Mouse (Mus musculus) limb, embryonic 12.5 days (tissue): ENCODE measurements around the gene Ikzf3. TPM values are rescaled to one million over a fixed set of nuclear protein-coding genes. Genes with fewer than 3 reads are reported as not detected.
A peak's percentile ranks its signal among the peaks of the same experiment; 100 is the strongest.

Source experiments
- ATAC-seq: fragments of 200-750 bp; cut with Nextera tagmentation; 2 replicates; pipeline ENCODE4 v1.8.0; 2017; ENCODE audit warnings: low read depth, moderate TSS enrichment; ENCODE audit not compliant: insufficient number of reproducible peaks, insufficient read depth, low FRiP score, low TSS enrichment
- H3K27ac ChIP-seq: fragments of 300-500 bp; sonication (generic); 2 replicates; pipeline ENCODE4 v1.5.1; 2016; ENCODE audit warnings: mild to moderate bottlenecking, moderate library complexity
- H3K27me3 ChIP-seq: fragments of 300-500 bp; sonication (generic); 2 replicates; pipeline ENCODE4 v1.6.1; 2016; ENCODE audit warnings: mild to moderate bottlenecking, moderate library complexity
- H3K36me3 ChIP-seq: fragments of 300-500 bp; sonication (generic); 2 replicates; pipeline ENCODE4 v1.6.1; 2016; ENCODE audit warnings: mild to moderate bottlenecking, moderate library complexity
- H3K4me1 ChIP-seq: fragments of 300-500 bp; sonication (generic); replicated peaks from 2 replicates; pipeline ENCODE4 v1.6.1; 2016
- H3K4me2 ChIP-seq: fragments of 300-500 bp; sonication (generic); 2 replicates; pipeline ENCODE4 v1.6.1; 2016; ENCODE audit warnings: mild to moderate bottlenecking, moderate library complexity
- H3K4me3 ChIP-seq: fragments of 300-500 bp; sonication (generic); replicated peaks from 2 replicates; pipeline ENCODE4 v1.5.1; 2016; ENCODE audit warnings: mild to moderate bottlenecking
- H3K9ac ChIP-seq: fragments of 300-500 bp; sonication (generic); replicated peaks from 2 replicates; pipeline ENCODE4 v1.6.1; 2016; ENCODE audit warnings: mild to moderate bottlenecking, moderate library complexity
- H3K9me3 ChIP-seq: fragments of 300-500 bp; sonication (generic); 2 replicates; pipeline ENCODE4 v1.6.1; 2016; ENCODE audit warnings: mild to moderate bottlenecking, moderate library complexity
- WGBS: fragments of 180-500 bp; shearing (Covaris S2); methylation state at CpG from one replicate; pipeline ENCODE4 v1.1.7; 2016; 5-methylcytosine and 5-hydroxymethylcytosine counted together
- polyA plus RNA-seq: library from polyadenylated mRNA; unstranded; fragments of >200 nt; fragmentation: Nextera tagmentation; extraction: Ambion mirVana; gene quantifications from 2 replicates; pipeline ENCODE4 v1.2.1, GENCODE M21; 2016

The Ikzf3 gene
- polyA plus RNA-seq, 1 experiment from 2014 or later: 0.54 TPM

DNA sequence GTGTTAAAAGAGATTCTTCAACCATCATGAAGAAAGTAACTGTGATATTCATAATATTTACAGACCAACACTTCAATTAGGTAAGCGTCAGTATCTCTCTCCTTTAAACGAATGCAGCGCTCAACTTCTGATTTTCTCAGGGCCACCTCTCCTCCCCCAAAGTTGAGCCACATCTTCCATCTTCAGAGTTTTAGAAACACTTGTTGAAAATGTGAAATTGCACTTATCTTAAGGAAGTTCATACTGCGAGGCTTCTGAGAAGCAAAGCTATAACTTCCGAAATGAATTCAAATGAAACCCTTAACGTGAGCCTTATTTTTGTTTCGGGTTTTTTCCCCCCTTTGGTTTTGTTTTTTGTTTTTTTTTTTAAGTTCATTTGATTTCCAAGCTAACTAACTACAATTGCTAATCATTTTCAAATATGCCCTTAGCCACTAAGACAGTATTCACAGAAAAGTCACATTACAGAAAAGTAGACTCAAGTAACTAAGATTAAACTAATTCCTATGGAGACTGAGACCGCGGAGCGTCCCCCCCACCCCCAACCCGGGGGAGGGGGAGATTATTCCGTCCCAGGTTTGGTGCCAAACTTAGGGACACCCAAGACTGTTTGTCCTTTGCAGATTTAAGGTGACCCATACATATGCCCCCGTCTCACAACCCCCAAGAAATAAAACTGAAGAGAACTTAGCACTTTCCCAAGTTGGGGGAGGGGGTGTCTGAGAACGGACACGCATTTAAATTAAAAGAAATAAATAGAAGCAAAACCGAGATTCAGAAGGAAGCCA is 747 bp downstream of the Ikzf3 start:
- H3K4me3 ChIP-seq: peak overlapping the region; percentile 47
- H3K9ac ChIP-seq: peak overlapping the region; percentile 57; the same call in 1 of the 2 replicates
- H3K4me1 ChIP-seq: peaks cover 8% of the 10 kb centered on the region
- H3K27ac ChIP-seq: no peak overlapping the region
- no peaks in the 10 kb centered on the region for H3K36me3 ChIP-seq
- ATAC-seq: no peak
- H3K4me2 ChIP-seq: peak overlapping the region; percentile 92
- WGBS: 2% methylated on average over 16 of the region's 16 CpGs
- no peaks in the 10 kb centered on the region; the same call in 1 of the 2 replicates for H3K9me3 ChIP-seq
- peaks cover 72% of the 10 kb centered on the region for H3K27me3 ChIP-seq

DNA sequence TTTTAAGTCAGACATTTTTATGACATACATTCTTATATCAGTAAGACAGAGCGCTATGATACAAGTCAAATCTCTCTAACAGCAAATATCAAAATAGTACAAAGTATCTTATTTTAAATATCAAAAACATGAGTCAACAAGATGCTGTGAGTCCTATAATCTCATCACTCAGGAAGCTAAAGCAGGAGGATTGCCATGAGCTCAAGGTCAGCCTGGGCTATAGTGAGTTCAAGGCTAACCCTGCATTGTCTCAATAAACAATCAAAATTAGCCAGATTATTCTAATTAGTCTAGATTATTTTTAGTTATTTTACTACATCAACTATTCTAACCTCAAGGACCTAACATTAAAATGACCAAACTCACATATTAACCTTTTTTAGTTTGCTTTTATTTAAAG is 2.4 kb downstream of the Ikzf3 start:
- no peak overlapping the region for H3K9ac ChIP-seq
- H3K4me3 ChIP-seq: no peak overlapping the region
- no peak for ATAC-seq
- no peak overlapping the region for H3K4me2 ChIP-seq
- H3K27me3 ChIP-seq: peaks cover 57% of the 10 kb centered on the region
- 84% methylated on average over 1 of the region's 1 CpGs for WGBS
- no peaks in the 10 kb centered on the region; the same call in 1 of the 2 replicates for H3K9me3 ChIP-seq
- peaks cover 8% of the 10 kb centered on the region for H3K4me1 ChIP-seq
- H3K27ac ChIP-seq: no peak overlapping the region
- H3K36me3 ChIP-seq: no peaks in the 10 kb centered on the region

DNA sequence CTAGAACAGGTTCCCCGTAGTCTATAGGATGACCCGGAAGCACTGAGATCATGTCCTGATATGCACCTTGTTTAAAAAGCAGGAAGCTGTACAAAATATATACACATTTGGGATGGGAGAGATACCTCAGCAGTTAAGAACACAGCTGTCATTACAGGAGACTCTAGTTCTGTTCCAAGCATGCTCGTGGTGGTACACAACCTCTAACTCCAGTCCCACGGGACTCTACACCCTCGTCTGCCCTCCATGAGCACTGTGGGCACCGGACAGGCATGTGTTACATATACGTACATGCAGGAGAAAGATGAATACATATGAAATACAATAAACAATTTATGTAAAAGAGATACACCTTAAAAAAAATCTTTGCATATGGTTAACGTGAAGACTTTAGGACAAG is 3.3 kb downstream of the Ikzf3 start:
- Histone ChIP-seq H3K4me1 (peaks cover 8% of the 10 kb centered on the region), H3K9ac (no peak overlapping the region), H3K27me3 (peaks cover 48% of the 10 kb centered on the region), H3K36me3 (no peaks in the 10 kb centered on the region), H3K27ac (no peak overlapping the region), H3K9me3 (no peaks in the 10 kb centered on the region; the same call in 1 of the 2 replicates), H3K4me3 (no peak overlapping the region), H3K4me2 (no peak overlapping the region)
- WGBS: 71% methylated on average over 8 of the region's 8 CpGs
- ATAC-seq: no peak

DNA sequence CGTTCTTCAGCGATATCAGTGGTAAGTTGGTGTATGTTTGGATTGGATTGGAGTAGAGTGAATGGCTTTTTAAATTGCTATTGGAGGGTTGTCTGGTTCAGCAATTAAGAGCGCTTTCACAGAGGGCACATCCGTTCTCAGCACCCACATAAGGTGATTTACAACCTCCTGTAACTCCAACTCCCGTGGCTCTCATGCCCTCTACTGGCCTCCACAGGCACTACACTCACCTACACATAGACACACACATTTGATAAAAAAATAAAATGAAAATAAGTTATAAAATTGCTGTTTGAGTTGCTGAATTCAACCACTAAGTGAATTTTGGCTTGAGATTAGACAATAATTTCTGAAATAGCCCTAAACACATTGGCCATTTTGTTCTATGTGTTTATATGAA is 5.5 kb downstream of the Ikzf3 start:
- H3K9ac ChIP-seq: no peak overlapping the region
- no peak overlapping the region for H3K27ac ChIP-seq
- no peaks in the 10 kb centered on the region for H3K36me3 ChIP-seq
- H3K4me3 ChIP-seq: no peak overlapping the region
- peaks cover 27% of the 10 kb centered on the region for H3K27me3 ChIP-seq
- no peak for ATAC-seq
- no peak overlapping the region for H3K4me2 ChIP-seq
- no peaks in the 10 kb centered on the region; the same call in 1 of the 2 replicates for H3K9me3 ChIP-seq
- H3K4me1 ChIP-seq: peaks cover 2% of the 10 kb centered on the region; the same call in 1 of the 2 replicates
- WGBS: 77% methylated on average over 5 of the region's 5 CpGs

DNA sequence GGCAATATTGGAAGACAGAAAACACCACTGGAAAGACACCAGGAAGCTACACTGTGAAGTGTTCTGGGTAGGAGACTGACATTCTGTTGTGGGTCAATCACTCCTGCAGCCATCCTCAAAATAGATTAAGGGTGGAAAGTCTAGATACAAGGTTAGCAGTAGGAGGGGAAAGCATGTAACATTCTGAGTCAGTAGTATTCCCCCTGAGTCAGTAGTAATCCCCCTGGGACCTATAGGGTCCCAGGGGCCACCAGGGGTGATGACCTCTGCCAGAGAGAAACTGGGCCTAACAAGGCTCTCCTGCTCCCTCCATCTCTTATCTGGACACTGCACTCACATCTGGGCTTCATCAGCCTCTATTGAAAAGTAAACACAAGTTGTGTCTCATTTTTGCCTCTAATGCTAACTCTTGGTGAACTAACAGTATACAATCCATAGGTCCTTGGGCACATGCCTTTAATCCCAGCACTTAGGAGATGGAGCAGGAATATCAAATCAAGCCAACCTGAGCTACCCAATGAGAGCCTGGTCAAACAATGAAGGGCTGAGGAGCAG is 8.3 kb downstream of the Ikzf3 start:
- Histone ChIP-seq H3K36me3 (no peaks in the 10 kb centered on the region), H3K9me3 (no peaks in the 10 kb centered on the region; the same call in 1 of the 2 replicates), H3K4me2 (no peak overlapping the region), H3K27ac (no peak overlapping the region), H3K27me3 (peaks cover 13% of the 10 kb centered on the region), H3K9ac (no peak overlapping the region), H3K4me3 (no peak overlapping the region), H3K4me1 (no peaks in the 10 kb centered on the region)
- ATAC-seq: no peak

DNA sequence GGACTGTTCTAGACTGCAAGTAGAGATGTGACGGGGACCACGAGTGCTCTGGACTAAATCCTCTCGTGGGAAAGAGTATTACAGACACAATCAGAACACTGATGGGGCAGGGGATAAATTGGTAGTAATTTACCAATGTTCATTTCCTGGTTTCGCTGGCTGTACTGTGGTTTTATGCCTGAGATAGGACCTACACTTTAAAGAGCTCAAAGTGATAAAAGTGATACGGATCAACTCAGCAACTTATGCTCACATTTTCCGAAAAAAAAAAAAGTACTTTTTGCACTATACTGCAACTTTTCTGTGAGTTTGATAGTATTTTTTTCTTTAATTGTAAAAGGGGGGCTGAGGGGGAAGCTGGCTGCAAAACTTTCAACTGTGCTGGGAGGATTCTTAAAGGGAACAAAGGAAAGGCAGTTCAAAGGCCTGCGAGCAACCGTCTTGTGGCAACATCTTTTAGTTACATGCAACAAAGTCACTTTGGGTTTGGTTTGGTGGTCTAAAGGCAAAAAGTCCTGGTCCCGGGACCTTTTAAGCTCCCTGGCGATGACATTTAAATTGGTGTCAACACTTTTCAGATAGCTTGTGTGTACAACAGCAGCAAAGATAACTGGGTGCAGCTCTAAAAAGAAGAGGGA is 18.9 kb downstream of the Ikzf3 start:
- 74% methylated on average over 10 of the region's 10 CpGs for WGBS
- Histone ChIP-seq H3K4me3 (no peak overlapping the region), H3K27ac (no peak overlapping the region), H3K4me1 (no peaks in the 10 kb centered on the region), H3K36me3 (no peaks in the 10 kb centered on the region), H3K4me2 (no peak overlapping the region), H3K9me3 (no peaks in the 10 kb centered on the region), H3K9ac (no peak overlapping the region), H3K27me3 (no peaks in the 10 kb centered on the region)
- no peak for ATAC-seq

DNA sequence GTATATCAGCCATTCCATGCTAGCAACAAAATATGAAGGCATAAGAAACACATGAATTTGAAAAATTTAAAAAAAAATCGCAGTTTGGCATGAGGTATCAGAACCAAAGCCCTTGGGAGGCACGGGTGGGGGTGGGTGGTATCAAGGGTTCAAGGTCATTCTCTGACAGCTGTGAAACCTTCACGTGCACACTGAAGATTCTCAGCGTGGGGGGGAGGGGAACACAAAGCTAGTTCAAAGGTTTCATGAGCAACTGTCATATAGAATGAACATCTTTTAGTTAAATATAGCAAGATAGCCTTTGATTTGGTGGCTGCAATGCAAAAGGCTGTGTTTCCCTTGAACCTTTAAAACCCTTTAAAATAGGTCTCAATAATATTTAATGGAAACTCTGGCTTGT is 20.7 kb downstream of the Ikzf3 start:
- H3K27me3 ChIP-seq: no peaks in the 10 kb centered on the region
- 59% methylated on average over 4 of the region's 4 CpGs for WGBS
- H3K4me3 ChIP-seq: no peak overlapping the region
- no peak overlapping the region for H3K9ac ChIP-seq
- H3K9me3 ChIP-seq: no peaks in the 10 kb centered on the region
- ATAC-seq: no peak
- H3K36me3 ChIP-seq: no peaks in the 10 kb centered on the region
- peaks cover 12% of the 10 kb centered on the region for H3K4me1 ChIP-seq
- H3K27ac ChIP-seq: no peak overlapping the region
- H3K4me2 ChIP-seq: no peak overlapping the region

DNA sequence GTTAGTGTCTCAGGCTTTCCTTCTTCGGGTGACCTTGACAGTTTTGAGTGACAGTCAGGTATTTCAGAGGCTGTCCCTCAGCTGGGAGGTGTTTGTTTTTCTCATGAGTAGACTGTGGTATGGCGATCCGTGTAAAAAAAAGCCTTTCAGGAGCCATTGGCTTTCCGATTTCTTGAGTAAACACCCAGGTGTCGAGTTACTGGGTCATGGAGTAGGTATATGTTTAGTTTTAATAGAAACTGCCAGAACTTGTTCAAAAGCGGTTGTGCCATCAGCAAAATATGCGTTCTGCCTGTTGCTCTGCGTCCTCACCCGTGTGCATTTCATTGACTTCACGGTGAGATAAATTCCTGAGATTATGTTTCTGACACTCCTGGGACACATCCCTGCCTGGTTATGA is 25.4 kb downstream of the Ikzf3 start:
- H3K27ac ChIP-seq: peak overlapping the region; percentile 66; the same call in 1 of the 2 replicates
- peaks cover 21% of the 10 kb centered on the region for H3K4me1 ChIP-seq
- 33% methylated on average over 10 of the region's 10 CpGs for WGBS
- H3K27me3 ChIP-seq: no peaks in the 10 kb centered on the region
- H3K4me3 ChIP-seq: no peak overlapping the region
- H3K36me3 ChIP-seq: no peaks in the 10 kb centered on the region
- no peak overlapping the region for H3K9ac ChIP-seq
- no peaks in the 10 kb centered on the region for H3K9me3 ChIP-seq
- no peak for ATAC-seq
- peak overlapping the region; percentile 17; the same call in 1 of the 2 replicates for H3K4me2 ChIP-seq

DNA sequence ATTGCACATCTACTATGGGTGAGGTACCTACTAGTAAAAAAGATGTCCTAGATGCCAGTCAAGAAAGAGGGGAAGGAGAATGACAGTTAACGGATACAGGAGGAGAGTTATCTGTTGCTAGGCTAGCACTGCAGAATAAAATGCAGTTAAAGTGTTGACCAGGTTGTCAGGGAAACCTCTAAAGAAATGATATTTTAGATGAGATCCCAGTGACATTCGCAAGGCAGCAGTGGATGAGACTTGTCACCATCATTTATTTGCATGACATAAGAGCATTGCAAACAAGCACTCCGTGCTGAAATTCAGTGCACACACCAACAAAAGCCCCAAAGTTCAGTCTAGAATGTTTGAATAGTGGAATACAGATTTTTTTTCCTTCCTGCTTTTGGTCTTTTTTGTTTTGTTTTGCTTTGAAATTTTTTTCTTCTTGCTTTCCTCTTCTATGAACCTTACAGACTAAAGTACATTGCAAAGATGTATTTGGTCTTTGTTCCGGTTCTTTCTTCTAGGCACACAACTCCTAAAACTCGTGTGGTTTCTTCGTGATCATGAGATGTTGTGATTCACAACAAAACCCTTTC is 32.4 kb downstream of the Ikzf3 start:
- no peak for ATAC-seq
- Histone ChIP-seq H3K4me3 (no peak overlapping the region), H3K4me1 (0 out of 2 replicates have a peak, but pooled peaks cover 1% of the 10 kb centered on the region), H3K27me3 (no peaks in the 10 kb centered on the region), H3K36me3 (no peaks in the 10 kb centered on the region), H3K9ac (no peak overlapping the region), H3K4me2 (no peak overlapping the region), H3K9me3 (no peaks in the 10 kb centered on the region), H3K27ac (no peak overlapping the region)
- 78% methylated on average over 6 of the region's 6 CpGs for WGBS

DNA sequence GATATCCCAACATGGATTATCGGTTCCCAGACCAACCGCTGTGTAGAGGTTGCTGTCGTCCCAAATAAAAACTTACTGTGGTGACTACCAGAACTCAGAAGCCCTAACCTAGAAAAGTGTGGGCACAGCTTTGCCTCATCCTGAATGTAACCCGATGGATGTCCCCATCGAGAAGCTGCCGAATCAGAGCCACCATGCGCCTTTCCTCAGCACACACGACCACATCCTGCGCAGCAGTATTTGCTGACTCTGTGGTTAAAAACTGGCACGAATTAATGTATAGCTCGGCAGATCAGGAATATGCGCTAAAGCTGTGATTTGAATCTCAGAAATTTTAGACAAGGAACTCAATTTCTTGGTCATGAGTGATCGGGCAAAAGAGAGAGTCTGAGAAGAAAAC is 33.0 kb downstream of the Ikzf3 start:
- H3K9me3 ChIP-seq: no peaks in the 10 kb centered on the region
- no peak for ATAC-seq
- H3K9ac ChIP-seq: no peak overlapping the region
- no peaks in the 10 kb centered on the region for H3K4me1 ChIP-seq
- no peak overlapping the region for H3K4me3 ChIP-seq
- 92% methylated on average over 13 of the region's 13 CpGs for WGBS
- H3K27me3 ChIP-seq: no peaks in the 10 kb centered on the region
- no peaks in the 10 kb centered on the region for H3K36me3 ChIP-seq
- no peak overlapping the region for H3K4me2 ChIP-seq
- H3K27ac ChIP-seq: no peak overlapping the region

DNA sequence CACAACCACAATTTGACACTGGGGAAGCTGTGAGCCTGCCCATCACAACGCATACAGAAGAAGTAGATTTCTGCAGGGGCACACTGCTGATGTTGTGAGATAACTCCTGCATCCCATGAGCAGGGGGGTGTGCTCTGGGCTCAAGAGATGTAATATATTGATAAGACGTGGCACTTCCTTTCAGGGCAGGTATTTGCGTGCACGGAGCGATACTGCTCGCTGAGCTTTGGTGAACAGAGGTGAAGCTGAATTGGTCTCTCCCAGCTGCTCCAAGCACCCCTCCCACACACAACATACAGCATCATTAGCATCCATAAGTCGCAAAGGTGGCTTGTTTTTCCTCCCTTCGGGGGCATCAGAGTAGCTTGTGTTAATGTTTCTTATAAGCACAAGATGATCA is 35.7 kb downstream of the Ikzf3 start:
- Histone ChIP-seq H3K4me3 (no peak overlapping the region), H3K9me3 (no peaks in the 10 kb centered on the region), H3K9ac (no peak overlapping the region), H3K27me3 (no peaks in the 10 kb centered on the region), H3K27ac (no peak overlapping the region), H3K36me3 (no peaks in the 10 kb centered on the region), H3K4me1 (no peaks in the 10 kb centered on the region), H3K4me2 (no peak overlapping the region)
- 88% methylated on average over 8 of the region's 8 CpGs for WGBS
- ATAC-seq: no peak
